Mouse (Mus musculus) heart, embryonic 11.5 days (tissue): ENCODE results near the gene Tnn. TPM values are rescaled to one million over a fixed set of nuclear protein-coding genes. Genes with fewer than 3 reads are reported as not detected.

Source experiments
- ATAC-seq: fragments of 200-750 bp; cut with Nextera tagmentation; replicated peaks from 2 replicates; pipeline ENCODE4 v1.8.0; 2017; ENCODE audit warnings: moderate library complexity; ENCODE audit not compliant: insufficient number of reproducible peaks, low FRiP score, low TSS enrichment
- H3K27ac ChIP-seq: fragments of 300-500 bp; sonication (generic); 2 replicates; pipeline ENCODE4 v1.5.1; 2014; ENCODE audit warnings: mild to moderate bottlenecking, low read depth, low read length
- H3K27me3 ChIP-seq: fragments of 300-500 bp; sonication (generic); 2 replicates; pipeline ENCODE4 v1.6.1; 2014; ENCODE audit warnings: mild to moderate bottlenecking, low read length, mixed read lengths; ENCODE audit not compliant: control insufficient read depth, insufficient read depth
- H3K36me3 ChIP-seq: fragments of 300-500 bp; sonication (generic); 2 replicates; pipeline ENCODE4 v1.6.1; 2014; ENCODE audit warnings: mild to moderate bottlenecking, low read length, moderate library complexity, mixed read lengths; ENCODE audit not compliant: control insufficient read depth, insufficient read depth
- H3K4me1 ChIP-seq: fragments of 300-500 bp; sonication (generic); 2 replicates; pipeline ENCODE4 v1.6.1; 2014; ENCODE audit warnings: low read length; ENCODE audit not compliant: control insufficient read depth, insufficient read depth
- H3K4me2 ChIP-seq: fragments of 300-500 bp; sonication (generic); 2 replicates; pipeline ENCODE4 v1.6.1; 2014; ENCODE audit warnings: mild to moderate bottlenecking, moderate library complexity
- H3K4me3 ChIP-seq: fragments of 300-500 bp; sonication (generic); 2 replicates; pipeline ENCODE4 v1.5.1; 2014; ENCODE audit warnings: low read depth, low read length
- H3K9ac ChIP-seq: fragments of 300-500 bp; sonication (generic); 2 replicates; pipeline ENCODE4 v1.6.1; 2014; ENCODE audit warnings: mild to moderate bottlenecking, low read depth, low read length, moderate library complexity
- H3K9me3 ChIP-seq: fragments of 300-500 bp; sonication (generic); replicated peaks from 2 replicates; pipeline ENCODE4 v1.6.1; 2016; ENCODE audit warnings: low read length; ENCODE audit not compliant: control insufficient read depth
- WGBS: fragments of 180-500 bp; shearing (Covaris S2); extraction: QIAGEN DNeasy Blood & Tissue Kit; methylation state at CpG from one replicate; pipeline ENCODE4 v1.1.7; 2014; ENCODE audit not compliant: insufficient replicate concordance; 5-methylcytosine and 5-hydroxymethylcytosine counted together
- polyA plus RNA-seq: library from polyadenylated mRNA; unstranded; fragments of >200 nt; fragmentation: Nextera tagmentation; extraction: Ambion mirVana; gene quantifications from 2 replicates; pipeline ENCODE4 v1.2.1, GENCODE M21; 2014

The Tnn gene
- polyA plus RNA-seq, 1 experiment from 2014 or later, result not detected

DNA sequence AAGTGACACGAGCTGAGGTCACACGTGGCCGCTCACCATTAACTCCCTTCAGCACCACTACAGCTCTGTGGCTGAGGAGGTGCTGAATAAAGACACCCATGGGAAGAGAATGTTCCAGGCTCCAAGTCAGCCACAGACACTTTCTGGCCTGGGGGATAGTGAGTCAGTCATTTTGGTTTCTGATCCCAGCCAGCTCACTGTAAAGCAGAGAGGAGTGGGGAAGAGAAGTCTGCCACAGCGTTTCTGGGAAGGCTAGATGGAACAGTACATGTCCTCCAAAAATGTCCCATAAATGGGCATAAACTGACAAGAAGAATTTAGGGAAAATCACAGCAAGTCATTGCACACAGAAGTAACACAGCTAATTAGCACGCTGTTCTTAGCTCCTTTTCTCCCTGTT, 52.4 kb downstream of the Tnn start:
- Histone ChIP-seq H3K27me3 (no peaks in the 10 kb centered on the region), H3K4me1 (no peaks in the 10 kb centered on the region), H3K36me3 (no peaks in the 10 kb centered on the region), H3K9ac (no peak overlapping the region), H3K4me3 (no peak overlapping the region), H3K4me2 (no peak overlapping the region), H3K27ac (no peak overlapping the region), H3K9me3 (no peaks in the 10 kb centered on the region)
- ATAC-seq, result no peak
- WGBS, result 79% methylated on average over 5 of the region's 5 CpGs

DNA sequence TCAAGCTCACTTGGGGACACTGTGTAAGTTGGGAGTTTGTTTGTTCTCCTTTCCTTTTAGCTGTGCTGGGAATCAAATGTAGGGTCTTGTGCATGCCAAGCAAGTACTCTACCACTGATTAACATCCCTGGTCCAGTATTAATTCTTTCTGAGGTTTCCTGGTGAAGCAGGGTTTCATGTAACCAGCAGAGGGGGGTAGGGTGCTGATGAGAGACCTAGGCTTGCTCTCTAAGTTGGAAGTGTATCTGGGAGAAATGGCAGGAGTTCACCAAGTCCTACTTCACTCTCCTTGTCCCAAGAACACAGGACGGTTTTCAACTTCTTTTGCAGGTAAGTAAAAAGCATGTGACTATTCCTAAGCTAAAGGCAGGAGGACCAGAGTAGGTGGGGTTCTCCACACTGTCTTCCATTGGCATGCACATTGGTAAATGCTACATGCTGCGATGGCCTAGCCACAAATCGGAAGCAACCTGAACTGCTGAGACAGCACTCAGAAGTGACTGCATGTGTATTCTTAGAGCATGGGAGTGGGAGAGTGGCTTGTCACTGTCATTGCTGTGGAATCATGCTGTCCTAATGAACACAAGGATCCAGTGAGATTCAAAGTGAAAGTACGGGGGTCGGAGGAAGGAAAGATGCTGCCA, 53.6 kb downstream of the Tnn start:
- H3K4me2 ChIP-seq, result no peak overlapping the region

DNA sequence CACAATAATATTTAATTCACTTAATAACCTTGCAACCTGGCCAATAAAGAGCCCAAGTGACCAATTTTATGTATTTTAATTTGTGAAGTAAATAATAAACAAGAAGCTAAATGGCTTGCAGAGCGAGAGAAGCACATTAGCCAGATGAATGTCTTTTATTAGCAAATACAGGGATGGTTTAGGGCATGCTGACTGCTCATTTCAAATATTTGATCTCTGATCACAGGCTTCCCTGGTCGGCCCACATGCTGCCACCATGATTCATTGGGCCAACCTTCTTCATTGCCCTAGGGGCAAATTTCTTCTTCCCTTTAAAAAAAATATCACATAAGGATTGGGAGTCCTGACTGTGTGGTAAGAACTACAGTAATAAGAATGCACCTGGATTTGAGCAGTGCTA, 66.7 kb downstream of the Tnn start:
- no peaks in the 10 kb centered on the region for H3K27me3 ChIP-seq
- no peaks in the 10 kb centered on the region for H3K4me1 ChIP-seq
- no peak overlapping the region for H3K4me2 ChIP-seq
- no peaks in the 10 kb centered on the region for H3K9me3 ChIP-seq
- no peak overlapping the region for H3K27ac ChIP-seq
- 71% methylated on average over 2 of the region's 2 CpGs for WGBS
- no peak overlapping the region for H3K9ac ChIP-seq
- no peaks in the 10 kb centered on the region for H3K36me3 ChIP-seq
- ATAC-seq, result no peak
- no peak overlapping the region for H3K4me3 ChIP-seq

More for the DNA sequence above, 53.6 kb downstream of the Tnn start:
- no peak overlapping the region for H3K4me3 ChIP-seq
- no peaks in the 10 kb centered on the region for H3K4me1 ChIP-seq
- no peak overlapping the region for H3K9ac ChIP-seq
- no peaks in the 10 kb centered on the region for H3K27me3 ChIP-seq
- H3K9me3 ChIP-seq, result no peaks in the 10 kb centered on the region
- H3K27ac ChIP-seq, result no peak overlapping the region
- no peak for ATAC-seq
- no peaks in the 10 kb centered on the region for H3K36me3 ChIP-seq
- 82% methylated on average over 5 of the region's 5 CpGs for WGBS

DNA sequence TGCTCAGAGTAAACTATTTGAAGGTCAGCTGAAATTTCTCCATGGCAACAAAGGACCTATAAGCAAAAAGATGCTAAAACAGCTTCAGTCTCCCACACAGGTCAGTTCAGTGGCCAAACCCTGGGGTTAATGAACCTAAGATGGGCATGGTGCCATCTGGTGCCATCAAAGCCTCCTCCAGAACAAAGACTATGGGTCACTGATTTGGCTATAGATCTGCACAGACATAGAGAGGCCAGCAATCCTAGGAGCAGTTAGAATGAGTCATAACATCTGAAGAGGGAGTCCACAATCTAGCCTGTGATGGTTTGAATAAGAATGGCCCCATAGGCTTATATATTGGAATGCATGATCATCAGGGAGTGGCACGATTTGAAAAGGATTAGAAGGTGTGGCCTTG, 69.1 kb downstream of the Tnn start:
- Histone ChIP-seq H3K27ac (no peak overlapping the region), H3K4me1 (no peaks in the 10 kb centered on the region), H3K4me3 (no peak overlapping the region), H3K9me3 (no peaks in the 10 kb centered on the region), H3K36me3 (no peaks in the 10 kb centered on the region), H3K4me2 (no peak overlapping the region), H3K27me3 (no peaks in the 10 kb centered on the region), H3K9ac (no peak overlapping the region)
- ATAC-seq, result no peak
- 82% methylated on average over 1 of the region's 1 CpGs for WGBS

DNA sequence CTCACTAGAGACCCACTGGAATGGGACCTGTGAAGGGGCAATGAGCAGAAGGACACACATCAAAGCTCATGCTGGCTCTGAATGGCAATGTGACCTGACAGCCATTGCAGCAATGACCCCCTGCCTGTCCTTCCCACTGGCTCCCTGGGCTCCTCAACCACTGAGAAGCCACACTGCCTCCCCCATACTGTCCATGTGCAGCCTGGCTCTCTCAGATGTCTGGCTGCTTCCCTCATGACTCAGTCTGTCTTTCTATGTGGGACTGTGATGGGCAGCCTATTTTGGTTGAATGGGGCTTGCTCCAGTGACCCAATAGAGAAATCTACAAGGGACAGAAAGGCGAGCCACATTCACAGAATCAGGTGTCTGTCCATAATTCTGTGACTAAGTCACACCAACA, 70.7 kb downstream of the Tnn start:
- ATAC-seq, result no peak
- Histone ChIP-seq H3K36me3 (no peaks in the 10 kb centered on the region), H3K9ac (no peak overlapping the region), H3K4me1 (no peaks in the 10 kb centered on the region), H3K9me3 (no peaks in the 10 kb centered on the region), H3K4me2 (no peak overlapping the region), H3K27ac (no peak overlapping the region), H3K27me3 (no peaks in the 10 kb centered on the region), H3K4me3 (no peak overlapping the region)
- 86% methylated on average over 1 of the region's 1 CpGs for WGBS

DNA sequence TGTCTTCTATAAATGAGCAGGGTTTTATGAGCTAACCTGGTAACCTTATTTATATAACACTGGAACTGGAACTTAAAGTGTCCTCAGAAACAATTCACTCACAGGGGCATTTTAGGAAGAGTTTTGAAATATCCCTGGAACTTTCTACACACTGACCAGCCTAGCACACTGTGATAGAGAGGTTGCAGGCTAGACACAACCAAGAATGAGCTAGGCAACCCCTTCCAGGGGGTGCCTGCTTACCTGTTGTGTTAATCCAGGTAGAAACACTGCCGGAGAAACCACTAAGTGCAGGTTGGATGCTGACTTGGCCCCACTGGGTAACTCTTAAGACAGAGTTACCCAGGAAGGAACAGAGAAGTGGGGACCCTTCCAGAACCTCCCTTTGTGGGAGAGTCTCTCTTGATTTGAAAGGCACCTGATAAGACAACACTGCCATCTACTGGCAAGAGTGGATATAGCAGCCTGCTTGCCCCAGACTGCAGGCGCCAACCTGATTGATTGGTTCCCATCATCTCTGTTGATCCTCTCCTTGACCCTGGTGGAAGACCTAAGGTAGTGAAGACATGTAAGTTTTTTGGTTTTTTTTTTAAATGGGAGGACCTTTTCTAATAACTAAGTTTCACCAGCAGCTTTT, 72.5 kb downstream of the Tnn start:
- H3K4me1 ChIP-seq, result no peaks in the 10 kb centered on the region
- no peaks in the 10 kb centered on the region for H3K36me3 ChIP-seq
- no peak overlapping the region for H3K4me3 ChIP-seq
- H3K27ac ChIP-seq, result no peak overlapping the region
- no peaks in the 10 kb centered on the region for H3K9me3 ChIP-seq
- H3K4me2 ChIP-seq, result no peak overlapping the region
- WGBS, result 30% methylated on average over 2 of the region's 2 CpGs
- no peak for ATAC-seq
- no peaks in the 10 kb centered on the region for H3K27me3 ChIP-seq
- H3K9ac ChIP-seq, result no peak overlapping the region

DNA sequence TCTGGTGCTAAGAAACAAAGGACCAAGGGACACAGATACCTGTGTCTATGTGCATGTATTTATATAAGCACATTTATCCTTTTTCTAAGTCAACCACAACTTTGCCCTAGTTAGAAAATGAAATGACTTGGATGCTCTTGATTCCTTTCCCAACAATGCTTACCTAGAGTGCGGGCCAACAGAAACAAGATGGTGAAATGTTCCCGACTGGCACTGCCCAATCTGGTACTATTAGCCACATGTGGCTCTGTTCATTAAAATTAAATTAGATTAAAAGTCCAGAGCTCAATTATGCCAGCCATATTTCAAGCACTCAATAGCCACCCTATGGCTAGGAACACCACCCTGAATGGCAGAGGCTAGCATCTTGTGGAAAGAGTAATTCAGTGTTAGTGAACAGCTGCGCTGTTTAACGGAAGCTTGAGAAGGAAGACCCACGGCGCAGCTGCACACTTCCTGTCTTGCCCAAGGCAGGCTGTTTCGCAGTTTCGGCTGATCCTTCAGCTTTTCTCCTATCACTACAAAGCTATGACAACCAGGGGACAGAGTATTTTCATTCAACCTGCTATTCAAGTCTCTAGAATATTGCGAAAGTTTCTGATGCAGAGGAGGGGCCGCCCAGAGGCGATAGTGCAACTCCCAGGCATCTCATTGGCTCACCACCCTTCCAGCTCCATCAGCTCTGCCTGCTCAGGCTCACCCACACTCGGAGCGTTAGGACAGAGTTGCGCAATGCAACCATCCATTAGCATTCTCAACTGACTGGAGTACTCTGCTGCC, 74.3 kb downstream of the Tnn start:
- WGBS, result 70% methylated on average over 14 of the region's 14 CpGs
- Histone ChIP-seq H3K27me3 (no peaks in the 10 kb centered on the region), H3K4me3 (no peak overlapping the region), H3K4me1 (no peaks in the 10 kb centered on the region), H3K9ac (no peak overlapping the region), H3K9me3 (no peaks in the 10 kb centered on the region), H3K27ac (no peak overlapping the region), H3K36me3 (no peaks in the 10 kb centered on the region), H3K4me2 (no peak overlapping the region)
- no peak for ATAC-seq

DNA sequence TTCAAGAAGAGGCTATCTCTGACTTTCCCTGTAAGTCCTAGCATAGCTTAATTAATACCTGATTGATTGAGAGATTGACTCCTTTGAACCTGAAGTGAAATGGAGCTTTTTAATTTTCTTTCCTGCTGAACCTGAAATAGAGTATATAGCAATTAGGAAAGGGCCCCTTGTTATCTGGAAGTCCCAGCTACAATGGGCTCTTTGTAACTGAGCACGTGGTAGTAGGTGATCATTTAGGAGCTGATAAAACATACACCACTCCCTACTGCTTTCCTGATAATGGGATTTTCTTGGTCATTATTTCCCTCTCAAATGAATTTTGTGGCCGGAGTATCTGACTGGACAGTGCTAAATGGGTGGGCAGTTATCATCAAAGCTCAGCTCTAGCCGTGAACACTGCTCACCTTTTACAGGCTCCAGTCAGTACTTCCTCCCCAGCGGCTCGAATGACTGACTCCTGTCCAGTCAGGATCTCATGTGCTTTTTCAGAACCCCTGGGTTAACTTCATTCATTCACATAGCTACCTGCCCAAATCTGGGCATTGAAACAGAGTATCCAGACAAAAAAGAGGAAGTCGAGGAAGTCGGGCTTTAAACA, 88.7 kb downstream of the Tnn start:
- ATAC-seq, result no peak

More for the DNA sequence above, 88.7 kb downstream of the Tnn start:
- Histone ChIP-seq H3K4me1 (peaks cover 8% of the 10 kb centered on the region; the same call in 1 of the 2 replicates), H3K27ac (no peak overlapping the region), H3K4me3 (no peak overlapping the region), H3K36me3 (no peaks in the 10 kb centered on the region), H3K9ac (no peak overlapping the region), H3K27me3 (no peaks in the 10 kb centered on the region), H3K4me2 (no peak overlapping the region), H3K9me3 (0 out of 2 replicates have a peak, but pooled peaks cover 2% of the 10 kb centered on the region)
- 71% methylated on average over 7 of the region's 7 CpGs for WGBS
